Mouse (Mus musculus) frontal cortex, postnatal 36 days (tissue): ENCODE data around the gene BC005624.

Source experiments
- DNase-seq, 2 experiments: peaks; one replicate each; pipeline ENCODE4 v3.0.0; 2022; ENCODE audit warnings: low spot score in 2 of 2

The BC005624 gene

DNA sequence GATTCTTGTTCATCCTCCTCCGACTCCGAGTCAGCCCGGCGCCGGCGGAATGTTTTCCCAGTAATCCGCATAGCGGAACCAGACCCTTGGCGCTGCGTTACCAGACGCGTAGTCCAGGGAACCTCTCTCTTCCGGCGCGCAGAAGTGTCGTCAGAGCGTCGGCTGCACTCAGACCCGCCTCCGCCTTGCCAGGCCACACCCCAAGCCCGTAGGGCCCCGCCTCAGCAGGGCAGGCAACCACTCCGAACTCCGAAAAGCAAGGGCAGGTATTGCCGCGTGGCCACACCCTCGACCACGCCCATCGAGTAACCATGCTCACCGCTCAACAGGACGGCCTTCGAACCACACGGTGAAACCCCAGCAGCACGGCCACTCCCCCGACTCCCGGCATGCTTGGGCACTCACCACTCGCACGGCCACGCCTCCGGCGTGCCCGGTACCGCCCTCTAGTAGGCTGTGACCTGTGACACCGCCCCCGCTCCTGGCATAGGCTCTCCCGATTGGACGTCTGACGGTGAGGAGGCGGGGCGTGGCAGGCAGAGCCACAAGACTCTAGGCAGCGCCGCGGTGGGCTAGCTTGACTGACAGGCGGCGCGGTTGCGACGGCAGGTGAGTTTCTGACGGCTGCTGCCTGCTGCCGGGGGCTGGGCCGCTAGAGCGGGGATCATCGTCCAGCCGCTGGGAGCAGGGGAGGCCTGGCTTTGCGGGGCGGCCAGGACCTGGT is at the start of gene BC005624, which contains the start of gene Usp20:
BC005624 (minus strand) TSS at position 412 of the 724 bp plus-strand sequence.
Usp20 (plus strand) TSS at position 490 of the 724 bp plus-strand sequence.
- DNase-seq: peak; percentile 98 to 99

DNA sequence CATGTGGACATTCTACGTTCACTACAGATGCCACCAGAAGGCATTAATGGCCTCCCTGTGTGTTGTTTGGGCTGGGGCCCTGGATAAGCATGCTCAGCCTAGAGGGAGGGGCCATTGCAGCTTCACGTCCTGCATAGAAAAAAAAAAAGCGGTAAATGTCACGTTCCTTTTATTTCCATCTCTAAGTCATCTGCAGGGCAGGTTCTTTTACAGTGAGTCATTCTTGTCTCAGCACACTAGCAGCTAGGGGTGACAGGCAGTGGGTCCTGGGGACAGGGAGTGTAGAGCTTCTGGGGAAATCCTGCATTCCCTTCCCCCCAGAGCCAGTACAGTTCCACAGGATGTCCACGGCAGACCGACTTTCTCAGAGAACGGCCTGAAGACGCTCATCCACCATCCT is 44.6 kb upstream of the BC005624 start:
- no peak for DNase-seq

DNA sequence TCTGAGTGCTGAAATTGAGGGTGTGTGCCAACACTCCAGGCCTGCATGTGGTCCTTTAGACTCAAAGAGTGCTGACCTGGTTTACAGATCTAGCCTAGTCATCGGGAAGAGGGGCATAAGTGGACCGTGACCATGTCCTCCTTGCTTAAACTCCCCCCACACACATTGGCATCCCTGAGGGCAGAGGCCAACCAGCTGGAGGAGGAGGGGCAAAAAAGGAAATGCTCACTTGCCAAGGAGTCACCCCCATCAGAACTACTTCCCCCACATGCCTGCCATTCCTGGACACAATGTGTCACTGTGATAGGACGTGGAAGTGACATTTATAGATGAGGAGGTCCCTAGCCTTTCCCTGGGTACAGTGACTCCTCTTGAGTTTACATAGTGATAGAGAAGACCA is 43.5 kb upstream of the BC005624 start:
- DNase-seq: no peak

DNA sequence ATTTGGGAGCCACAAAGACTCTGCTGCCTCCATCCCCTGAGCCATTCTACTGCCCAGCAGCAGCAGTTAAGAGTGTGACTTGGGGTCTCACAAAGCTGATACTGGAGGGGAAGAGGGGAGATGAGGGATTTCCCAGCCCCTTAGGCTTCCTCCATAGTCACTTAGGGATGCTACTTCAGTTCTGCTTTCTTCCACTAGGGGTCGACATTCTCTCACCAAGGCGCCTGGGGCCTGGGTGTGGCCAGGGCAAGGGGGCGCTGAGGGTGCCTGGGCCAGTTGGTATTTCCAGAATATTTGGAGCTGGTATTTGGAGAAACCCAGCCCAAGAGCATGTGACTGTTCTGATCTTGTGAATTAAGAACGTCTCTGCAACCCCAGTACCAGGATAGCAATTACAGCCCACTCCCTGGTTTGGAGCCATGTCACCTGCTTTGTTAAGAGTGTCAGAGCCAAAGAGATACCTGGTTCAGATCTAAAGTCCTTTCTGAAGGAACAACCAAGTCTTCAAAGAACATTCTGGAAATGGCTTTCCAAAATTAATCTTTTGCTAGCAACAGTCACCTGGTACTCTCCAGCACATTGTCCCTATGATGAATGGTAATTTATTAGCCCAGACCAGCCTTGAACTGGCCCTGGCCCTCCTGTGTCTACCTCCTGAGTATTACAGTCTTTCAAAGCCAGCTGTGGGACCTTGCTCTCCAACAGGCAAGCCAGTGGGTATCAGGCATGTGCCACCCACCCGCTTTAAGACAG is 42.8 kb upstream of the BC005624 start:
- DNase-seq: peak; percentile 55 to 73

DNA sequence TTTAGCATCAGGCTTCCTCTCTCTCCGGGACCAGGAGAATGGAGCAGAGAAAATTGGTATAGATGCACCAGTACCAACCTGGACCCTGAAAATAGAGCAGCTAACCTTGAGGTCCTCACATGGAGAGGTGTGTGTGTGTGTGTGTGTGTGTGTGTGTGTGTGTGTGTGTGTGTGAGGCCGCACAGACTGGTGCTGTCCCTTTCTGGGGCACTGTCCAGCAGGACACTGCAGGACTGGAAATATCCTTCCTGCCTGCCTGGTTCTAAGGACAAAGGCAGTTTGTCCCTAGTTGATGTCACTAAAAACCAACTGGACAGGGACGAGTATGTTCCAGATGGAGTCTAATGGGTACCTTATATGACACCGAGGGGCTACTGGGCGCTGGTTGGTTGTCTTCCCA is 41.9 kb upstream of the BC005624 start:
- no peak for DNase-seq

DNA sequence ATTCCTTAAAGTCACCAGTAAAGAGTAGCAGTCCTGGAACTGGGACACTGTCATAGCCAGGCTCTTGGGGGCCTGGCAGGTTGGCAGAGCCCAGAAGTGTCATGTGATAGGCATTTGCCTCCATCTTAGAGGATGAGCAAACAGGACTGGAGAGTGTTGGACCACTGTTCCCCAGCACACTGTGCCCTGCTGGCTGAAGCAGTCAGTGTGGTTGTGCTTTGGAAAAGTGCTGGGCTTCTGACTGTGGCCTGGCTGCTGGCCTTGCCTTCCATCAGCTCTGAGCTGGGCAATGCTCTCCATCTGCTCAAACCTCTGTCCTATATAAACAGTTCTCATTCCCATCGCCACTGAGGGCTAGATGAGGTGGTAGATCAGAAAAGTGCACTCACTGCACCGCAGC is 38.2 kb upstream of the BC005624 start:
- no peak for DNase-seq

DNA sequence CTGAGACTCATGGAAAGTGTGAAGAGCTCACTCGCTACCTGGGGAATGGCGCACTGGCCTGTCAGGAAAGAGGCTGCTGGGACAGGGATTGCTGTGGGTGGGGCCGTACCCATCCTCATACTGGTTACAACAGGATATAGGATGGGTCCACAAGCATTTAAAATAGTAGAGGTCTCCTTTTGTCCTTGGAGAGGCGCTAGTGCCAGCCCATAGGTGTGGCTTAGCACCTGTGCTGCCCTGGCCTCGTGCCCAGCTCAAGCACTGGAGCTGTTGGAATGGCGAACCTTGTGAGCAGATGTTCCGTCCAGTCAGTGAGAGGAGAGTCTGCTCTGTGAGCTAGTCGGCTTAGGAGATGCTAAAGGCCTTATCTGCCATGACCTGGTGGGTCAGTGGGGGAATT is 37.0 kb upstream of the BC005624 start:
- DNase-seq: no peak

DNA sequence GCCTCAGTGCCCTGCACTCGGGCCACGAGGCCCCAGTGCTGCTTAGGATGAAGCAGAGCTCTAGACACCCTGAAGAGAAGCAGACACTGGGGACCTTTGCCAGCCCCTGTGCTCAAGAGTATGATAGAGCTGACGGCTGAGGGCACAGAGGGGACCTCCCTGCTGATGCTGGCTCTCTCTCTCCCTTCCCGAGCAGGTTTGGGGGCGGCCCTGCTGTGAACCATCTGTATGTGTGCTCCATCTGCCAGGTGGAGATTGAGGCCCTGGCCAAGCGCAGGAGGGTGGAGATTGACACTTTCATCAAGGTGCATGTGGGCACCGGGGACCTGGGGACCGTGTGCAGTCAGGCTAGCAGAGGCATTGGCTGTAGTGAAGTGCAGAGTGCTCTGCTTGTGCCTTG is 36.5 kb upstream of the BC005624 start:
- DNase-seq: no peak

DNA sequence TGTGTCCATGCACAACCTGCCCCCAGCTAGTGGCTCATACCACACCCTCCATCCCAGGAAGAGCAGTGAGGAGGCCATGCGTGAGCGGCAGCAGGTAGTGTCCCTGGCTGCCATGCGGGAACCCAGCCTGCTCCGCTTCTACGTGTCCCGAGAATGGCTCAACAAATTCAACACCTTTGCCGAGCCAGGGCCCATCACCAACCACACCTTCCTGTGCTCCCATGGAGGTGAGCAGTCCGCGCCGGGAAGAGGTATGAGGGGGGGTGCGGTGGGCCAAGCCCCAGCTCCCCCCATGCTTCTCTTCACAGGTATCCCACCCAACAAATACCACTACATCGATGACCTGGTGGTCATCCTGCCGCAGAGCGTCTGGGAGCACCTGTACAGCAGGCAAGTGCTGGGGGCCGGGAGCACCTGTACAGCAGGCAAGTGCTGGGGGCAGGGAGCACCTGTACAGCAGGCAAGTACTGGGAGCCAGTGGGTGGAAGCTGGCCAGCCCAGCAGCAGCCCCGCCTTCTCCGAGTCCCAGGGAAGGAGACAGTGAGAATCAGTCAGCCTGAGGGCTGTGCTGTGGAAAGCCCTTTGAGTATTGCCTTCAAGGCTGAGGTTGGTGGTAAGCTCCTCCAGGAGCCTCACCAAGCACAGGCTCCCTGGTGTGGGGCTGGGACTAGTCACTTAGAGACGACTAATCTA is 35.8 kb upstream of the BC005624 start:
- DNase-seq: no peak

DNA sequence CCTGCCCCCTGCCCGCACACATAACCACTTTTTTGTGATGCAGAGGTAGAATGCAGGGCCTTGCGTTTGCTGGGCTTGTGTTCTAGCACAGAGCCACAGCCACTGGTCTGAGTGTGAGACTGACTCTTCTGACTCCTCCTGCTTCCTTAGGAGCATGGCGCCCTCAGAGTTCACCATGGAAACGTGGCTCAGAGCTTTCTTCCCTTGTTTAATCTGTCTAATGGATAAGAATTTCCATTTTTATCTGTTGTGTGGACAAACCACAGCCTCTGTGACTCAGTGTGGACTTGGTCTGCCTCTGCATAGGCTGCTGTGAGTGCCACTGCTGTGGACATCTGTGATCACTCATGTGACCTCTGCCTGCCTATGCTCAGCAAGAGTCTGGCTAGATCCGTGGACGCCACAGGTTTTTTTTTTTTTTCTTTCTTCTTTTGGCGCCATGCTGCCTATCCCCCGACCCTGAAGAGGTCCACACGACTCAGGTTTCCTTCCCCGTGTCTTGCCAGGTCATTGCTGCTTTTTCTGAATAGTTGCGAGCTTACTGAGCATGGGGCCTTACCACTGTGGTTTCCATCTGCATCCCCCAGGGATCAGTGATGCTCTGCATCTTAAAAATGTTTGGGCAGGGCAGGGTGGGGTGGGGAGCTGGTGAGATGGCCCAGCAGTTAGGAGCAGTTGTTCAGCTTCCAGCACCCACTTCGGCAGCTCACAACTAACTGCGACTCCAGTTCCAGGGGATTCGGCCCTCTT is 31.5 kb upstream of the BC005624 start:
- no peak for DNase-seq

DNA sequence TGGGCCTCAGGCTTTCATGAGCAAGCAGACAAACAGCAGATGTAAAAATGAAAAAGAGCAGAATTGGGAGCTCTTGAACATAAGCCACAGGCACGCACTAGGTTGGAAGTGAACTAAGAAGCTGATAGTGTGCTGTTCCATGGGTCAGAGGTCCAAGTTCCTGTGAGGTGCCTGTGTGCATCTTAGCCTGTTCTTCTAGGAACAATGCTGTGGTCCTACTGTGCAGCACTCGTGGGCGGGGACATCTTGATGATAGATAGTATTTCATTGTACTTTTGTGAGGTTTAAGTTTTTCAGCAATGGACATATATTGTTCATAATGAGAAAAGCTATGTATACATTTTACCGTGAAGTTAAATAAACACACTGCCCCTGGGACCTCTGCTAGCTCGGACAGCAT is 25.2 kb upstream of the BC005624 start:
- DNase-seq: no peak

DNA sequence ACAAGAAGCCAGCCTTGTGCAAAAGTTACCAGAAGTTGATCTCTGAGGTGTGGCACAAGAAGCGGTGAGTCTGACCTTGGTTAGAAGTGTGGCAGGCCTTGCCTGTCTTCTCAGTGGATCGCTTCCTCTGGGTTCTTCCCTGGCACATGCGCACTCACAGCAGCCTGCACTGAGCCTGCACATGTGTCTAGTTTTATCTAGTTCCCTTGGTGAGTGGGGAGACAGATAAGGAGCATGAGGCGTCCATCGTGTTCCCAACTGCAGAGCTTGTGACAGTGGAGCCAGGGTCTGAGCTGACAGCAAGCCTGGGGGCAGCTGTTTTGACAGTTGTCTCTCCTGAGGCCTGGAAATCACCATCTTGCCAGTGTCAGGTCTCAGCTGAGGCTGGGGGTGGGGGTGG is 24.4 kb upstream of the BC005624 start:
- no peak for DNase-seq

DNA sequence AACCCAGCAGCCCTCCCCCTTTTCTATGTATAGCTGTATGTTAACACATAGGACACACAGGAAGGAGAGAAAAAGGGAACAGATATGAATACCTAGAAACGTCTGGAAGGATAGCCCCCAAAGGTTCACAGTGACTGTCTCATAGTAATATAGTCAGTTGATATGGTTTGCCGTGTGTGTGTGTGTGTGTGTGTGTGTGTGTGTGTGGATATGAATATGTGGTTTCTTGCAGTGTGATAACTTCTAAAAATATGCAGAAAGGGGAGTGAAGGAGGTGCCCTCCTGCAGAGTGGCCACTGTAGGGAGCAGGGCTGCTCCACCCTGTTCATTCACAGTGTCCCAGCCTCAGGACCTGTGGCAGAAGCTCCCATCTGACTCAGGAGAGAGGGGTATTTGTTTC is 23.5 kb upstream of the BC005624 start:
- DNase-seq: no peak

DNA sequence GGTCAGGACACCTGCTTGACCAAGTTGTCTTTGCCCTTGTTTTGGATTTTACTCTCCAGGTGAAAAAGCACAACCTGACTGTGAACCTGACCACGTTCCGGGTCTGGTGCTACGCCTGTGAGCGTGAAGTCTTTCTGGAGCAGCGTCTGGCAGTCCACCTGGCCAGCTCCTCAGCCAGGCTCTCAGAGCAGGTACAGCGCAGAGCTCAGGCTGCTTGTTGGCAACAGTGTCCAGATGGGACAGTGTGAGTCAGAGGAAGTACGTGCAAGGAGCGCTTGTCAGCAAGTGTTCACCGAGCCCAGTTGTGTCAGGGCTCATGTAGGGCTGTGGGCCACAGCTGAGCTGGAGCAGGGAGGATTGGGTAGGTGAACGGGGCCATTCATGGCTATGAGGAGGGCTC is 20.9 kb upstream of the BC005624 start:
- DNase-seq: no peak

DNA sequence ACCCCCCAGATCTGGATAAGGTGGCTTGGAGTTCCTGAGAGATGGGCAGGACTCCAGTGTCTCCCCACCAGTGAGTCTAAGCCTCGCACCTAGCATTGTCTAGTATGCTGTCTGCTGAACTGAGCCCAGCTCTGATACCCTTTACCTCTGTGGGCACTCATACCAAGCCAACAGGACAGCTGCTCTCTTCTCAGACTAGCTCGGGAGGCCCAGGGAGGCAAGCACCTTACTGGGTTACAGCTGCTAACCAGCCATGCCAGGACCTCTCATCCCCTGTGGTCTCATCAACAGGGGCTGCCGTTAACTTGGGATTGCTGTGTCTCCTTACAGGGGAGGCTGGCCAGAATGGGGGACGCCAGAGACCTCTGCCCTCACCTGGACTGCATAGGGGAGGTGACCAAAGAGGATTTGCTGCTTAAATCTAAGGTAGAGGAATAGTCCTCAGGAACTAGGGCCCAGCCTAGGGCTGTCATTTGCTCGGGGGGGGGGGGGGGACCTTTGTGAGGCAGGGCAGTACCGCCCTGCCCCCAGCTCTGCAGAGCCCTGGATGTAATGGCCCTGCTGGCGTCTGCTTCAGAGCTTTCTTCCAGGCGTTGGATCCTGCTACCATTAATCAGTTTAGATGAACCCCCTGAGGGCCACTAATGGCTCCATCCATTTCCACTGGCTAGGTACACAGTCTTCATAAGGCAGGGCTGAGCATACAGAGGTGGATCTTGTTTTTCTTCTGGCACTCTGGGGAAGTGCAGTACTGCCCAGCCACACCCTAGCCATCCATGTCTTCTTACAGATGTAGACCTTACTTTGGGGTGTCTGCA is 16.7 kb upstream of the BC005624 start:
- no peak for DNase-seq

DNA sequence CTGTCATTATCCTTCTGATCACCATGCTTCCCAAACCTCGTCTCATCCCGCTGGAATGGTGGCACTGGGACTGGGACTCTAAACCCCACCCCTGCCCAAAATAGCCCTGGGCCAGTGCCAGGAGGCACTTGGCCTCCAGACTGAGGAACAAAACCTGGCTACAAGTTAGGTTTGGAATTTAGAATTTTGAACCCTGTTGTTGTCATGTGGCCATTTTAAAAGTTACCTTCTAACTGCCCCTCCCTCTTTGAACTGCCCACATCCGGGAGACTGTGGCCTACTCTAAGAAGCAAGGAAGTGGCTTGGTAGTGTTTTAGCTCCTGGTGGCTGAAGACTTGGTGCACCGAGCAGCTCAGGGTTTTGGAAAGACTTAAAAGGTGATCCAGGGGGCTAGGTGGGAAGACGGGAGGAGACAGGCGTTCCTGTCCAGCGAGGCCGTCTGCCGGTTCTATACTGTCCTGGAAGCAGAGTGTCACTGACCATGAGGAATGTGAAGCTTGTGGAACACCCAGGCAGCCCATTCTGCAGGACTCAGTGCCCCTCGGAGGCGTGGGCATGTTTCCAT is 13.5 kb upstream of the BC005624 start:
- no peak for DNase-seq

DNA sequence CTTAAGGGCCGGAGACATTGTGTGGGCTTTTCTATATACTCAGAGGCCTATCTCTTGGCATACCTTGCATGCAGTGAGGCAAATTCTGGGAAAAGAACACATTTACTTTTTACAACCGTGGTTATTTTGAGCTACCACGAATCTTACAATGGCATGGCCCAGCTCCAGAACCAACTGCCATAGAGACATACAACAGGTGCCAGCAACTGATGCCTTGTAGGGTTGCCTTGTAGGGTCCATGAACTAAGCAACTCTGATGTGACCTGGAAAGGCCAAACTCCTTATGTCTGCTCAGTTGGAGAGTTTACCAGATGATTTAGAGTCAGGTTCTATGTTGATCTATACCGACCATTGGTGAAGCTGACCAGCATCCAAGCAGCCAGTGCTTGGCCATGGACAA is 12.9 kb upstream of the BC005624 start:
- DNase-seq: no peak

DNA sequence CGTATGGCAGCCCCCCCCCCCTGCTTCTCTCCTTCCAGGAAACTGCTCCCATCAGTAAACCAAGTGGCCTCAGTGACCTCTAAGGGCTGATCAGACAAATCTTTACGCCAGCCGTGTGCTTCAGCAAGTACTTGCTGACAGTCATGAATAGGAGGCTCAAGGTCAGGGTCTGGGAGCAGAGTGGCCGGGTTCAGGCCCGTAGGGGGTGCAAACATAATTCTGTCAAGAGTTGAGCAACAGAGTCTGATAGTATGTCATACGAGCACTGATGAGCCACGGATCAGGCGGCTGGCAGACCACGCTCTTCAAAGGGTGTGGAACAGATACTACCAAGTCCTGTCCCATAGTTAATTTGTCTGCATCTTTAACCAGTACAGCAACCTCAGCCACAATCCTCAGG is 8.2 kb upstream of the BC005624 start:
- DNase-seq: no peak

DNA sequence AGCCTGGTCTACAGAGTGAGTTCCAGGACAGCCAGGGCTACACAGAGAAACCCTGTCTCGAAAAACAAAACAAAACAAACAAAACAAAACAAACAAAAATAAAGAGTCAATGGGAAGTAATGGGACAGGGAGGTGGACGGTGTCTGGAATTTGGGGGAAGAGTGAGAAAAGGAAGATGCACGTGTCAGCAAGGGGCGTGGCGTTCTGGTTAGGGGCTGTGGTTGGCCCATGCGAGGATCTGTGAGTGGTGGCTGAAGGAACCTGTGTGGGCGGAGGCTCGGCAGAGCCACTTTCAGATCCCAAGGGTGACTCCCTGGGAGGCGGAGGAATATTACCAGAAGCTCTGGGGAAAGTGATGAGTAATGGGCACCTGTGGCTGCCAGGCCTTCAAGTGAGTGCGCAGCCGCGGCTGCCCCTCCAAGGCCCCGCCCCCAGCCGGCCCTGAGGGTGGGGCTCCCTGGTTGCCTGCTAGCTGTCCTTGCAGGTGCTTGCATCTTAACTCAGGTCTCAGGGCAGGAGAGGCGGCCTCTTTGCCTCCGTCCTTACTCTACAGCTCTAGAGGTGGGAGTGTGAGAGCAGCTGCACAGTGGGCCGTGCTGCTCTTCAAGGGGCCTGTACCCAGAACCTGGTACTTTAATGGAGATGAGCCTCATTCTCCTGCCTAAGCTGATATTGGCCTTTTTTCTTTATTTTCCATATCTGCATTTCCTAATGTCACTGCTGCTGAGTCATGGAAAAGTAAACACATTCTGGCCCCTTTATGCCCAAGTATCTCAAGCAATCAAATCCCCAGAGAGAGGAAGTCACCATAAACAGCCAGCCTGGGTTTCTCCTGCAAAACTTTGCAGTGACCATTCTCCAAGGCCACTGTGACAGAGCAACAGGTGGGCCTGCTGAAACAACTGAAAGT is 3.4 kb upstream of the BC005624 start:
- peak; percentile 29 to 37 for DNase-seq

DNA sequence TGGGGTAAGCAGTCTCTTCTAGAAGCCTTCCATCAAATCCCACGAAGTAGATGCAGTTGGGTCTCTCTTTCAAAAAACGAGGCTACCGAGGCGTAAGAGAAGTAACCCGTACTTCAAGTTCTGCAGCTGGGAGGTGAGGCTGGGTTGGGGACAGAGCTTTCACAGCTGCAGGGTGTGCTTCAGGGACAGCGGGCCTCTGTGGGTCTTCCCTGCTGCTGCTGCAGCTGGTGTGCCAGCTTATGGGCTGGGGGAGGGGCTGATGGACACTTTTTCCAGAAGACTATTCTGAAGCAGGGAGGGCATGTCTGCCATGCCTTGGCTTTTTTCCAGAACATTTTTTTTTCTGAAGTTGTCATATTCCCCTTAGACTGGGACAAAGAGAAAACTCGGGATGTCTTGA is 1.0 kb upstream of the BC005624 start:
- DNase-seq: no peak
